Mouse (Mus musculus): ENCODE measurements around the gene Mfsd6l. TPM values are rescaled to one million over a fixed set of nuclear protein-coding genes. Genes with fewer than 3 reads are reported as not detected.

The Mfsd6l gene
- polyA plus RNA-seq, 1 experiment from 2014 or later: not detected

DNA sequence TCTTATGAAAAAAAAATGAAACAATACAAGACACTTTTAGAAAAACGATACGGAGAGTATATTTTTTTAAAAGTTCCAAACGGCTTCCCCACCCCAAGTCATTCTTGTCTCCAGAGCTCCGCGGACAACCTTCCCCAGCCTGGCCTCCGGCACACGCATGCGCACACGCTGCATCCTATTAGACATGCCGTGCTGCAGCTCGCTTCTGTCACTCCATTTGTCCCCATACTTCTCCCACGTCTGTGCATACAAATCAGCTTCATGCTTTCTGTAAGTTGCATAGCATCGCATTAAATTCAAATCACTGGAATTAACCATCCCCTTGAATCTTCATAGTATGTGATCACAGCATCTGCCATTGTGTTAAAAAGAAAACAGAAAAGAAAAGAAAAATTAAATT lies 27.2 kb downstream of the Mfsd6l start:
- no peak overlapping the region for H3K4me3 ChIP-seq (ENCODE audit: low read depth, low read length)
- no peak overlapping the region for H3K9ac ChIP-seq (ENCODE audit: low read length)
- H3K4me1 ChIP-seq (ENCODE audit: control insufficient read depth, insufficient read depth, low read length): 0 out of 2 replicates have a peak, but pooled peaks cover 2% of the 10 kb centered on the region
- no peaks in the 10 kb centered on the region for H3K36me3 ChIP-seq (ENCODE audit: control insufficient read depth, insufficient read depth, low read length)
- no peaks in the 10 kb centered on the region for H3K9me3 ChIP-seq (ENCODE audit: control insufficient read depth, low read length)
- no peak for ATAC-seq (ENCODE audit: insufficient number of reproducible peaks, low FRiP score, low TSS enrichment, low read depth)
- no peaks in the 10 kb centered on the region for H3K27me3 ChIP-seq (ENCODE audit: control insufficient read depth, insufficient read depth, low read length)
- no peak overlapping the region for H3K4me2 ChIP-seq (ENCODE audit: low read depth, severe bottlenecking)
- no peak for DNase-seq (ENCODE audit: low spot score)
- H3K27ac ChIP-seq (replicated peaks; ENCODE audit: low read depth, low read length): no peak overlapping the region
- 90% methylated on average over 13 of the region's 13 CpGs for WGBS

DNA sequence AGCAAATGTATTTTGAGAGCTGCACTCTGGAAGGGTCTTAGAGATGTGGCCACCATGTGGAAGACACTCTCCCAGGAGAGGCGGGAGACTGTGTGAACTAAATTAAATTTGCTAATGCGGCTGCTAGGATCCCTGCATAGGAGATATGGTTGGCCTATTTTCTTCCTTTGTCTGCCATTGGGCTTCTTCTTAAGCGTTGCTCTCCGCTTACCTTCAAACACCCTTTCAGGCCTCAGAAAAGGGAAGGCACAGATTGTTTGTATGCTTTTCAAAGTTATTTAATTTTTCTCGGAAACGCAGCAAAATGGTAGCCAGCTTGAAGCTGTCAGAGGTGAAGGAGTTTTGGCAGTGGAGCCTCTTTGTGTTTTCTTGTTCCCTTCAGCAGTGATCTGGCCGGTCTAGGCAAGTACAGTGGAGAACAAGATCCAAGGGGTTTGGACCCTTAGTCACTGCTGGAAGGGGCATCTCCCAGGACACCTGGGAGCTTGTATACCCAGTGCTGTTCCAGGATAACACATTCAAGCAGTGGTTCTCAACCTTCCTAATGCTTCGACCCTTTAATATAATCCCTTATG lies 28.0 kb downstream of the Mfsd6l start:
- DNase-seq (ENCODE audit: low spot score): no peak
- H3K27me3 ChIP-seq (ENCODE audit: control insufficient read depth, insufficient read depth, low read length): no peaks in the 10 kb centered on the region
- 84% methylated on average over 8 of the region's 8 CpGs for WGBS
- H3K9ac ChIP-seq (ENCODE audit: low read length): no peak overlapping the region
- no peak overlapping the region for H3K27ac ChIP-seq (replicated peaks; ENCODE audit: low read depth, low read length)
- no peak overlapping the region for H3K4me2 ChIP-seq (ENCODE audit: low read depth, severe bottlenecking)
- H3K36me3 ChIP-seq (ENCODE audit: control insufficient read depth, insufficient read depth, low read length): no peaks in the 10 kb centered on the region
- no peak overlapping the region for H3K4me3 ChIP-seq (ENCODE audit: low read depth, low read length)
- H3K9me3 ChIP-seq (ENCODE audit: control insufficient read depth, low read length): no peaks in the 10 kb centered on the region
- ATAC-seq (ENCODE audit: insufficient number of reproducible peaks, low FRiP score, low TSS enrichment, low read depth): no peak
- H3K4me1 ChIP-seq (ENCODE audit: control insufficient read depth, insufficient read depth, low read length): 0 out of 2 replicates have a peak, but pooled peaks cover 2% of the 10 kb centered on the region

DNA sequence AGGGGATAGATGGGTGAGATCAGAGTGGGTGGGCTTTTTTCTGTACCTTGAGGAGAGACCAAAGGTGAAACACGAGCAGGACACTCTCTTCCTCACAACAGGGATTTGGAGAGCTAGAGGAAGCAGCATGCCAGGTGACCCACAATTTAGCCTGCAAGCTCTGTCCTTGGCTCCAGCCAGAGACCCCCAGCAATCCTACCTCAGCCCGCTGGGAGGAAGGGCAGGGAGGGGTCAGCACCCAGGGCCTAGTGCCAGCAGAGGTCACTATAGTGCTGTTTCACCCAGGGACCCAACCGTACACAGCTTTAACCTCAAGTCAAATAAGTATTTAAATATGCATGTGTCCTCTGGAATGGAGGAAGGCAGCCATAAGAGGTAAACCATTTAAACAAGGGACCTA lies 29.9 kb downstream of the Mfsd6l start:
- ATAC-seq (ENCODE audit: insufficient number of reproducible peaks, low FRiP score, low TSS enrichment, low read depth) (no peak), DNase-seq (ENCODE audit: low spot score) (peak; percentile 71)
- H3K36me3 ChIP-seq (ENCODE audit: control insufficient read depth, insufficient read depth, low read length): no peaks in the 10 kb centered on the region
- no peak overlapping the region for H3K9ac ChIP-seq (ENCODE audit: low read length)
- H3K4me2 ChIP-seq (ENCODE audit: low read depth, severe bottlenecking): no peak overlapping the region
- no peaks in the 10 kb centered on the region for H3K4me1 ChIP-seq (ENCODE audit: control insufficient read depth, insufficient read depth, low read length)
- H3K9me3 ChIP-seq (ENCODE audit: control insufficient read depth, low read length): no peaks in the 10 kb centered on the region
- H3K27ac ChIP-seq (replicated peaks; ENCODE audit: low read depth, low read length): no peak overlapping the region
- H3K4me3 ChIP-seq (ENCODE audit: low read depth, low read length): no peak overlapping the region
- no peaks in the 10 kb centered on the region for H3K27me3 ChIP-seq (ENCODE audit: control insufficient read depth, insufficient read depth, low read length)
- WGBS: 10% methylated on average over 3 of the region's 3 CpGs

DNA sequence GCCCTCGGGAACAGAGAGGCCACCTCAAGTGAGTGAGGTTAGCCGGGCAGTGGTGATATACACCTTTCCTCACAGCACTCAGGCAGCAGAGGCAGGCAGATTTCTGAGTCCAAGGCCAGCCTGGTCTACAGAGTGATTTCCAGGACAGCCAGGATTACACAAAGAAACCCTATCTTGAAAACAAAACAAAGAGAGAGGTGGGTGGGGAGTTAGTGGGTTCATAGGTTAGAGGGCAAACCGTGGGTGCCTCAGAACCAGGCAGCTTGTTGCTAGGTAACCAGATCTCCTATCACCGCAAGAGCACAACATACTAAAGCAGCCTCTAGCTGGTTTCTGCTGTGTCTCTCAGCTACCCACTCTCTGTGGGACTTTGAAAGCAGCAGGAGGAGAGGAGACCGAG lies 30.7 kb downstream of the Mfsd6l start, which contains the start of gene Ccdc42:
Gene Ccdc42, plus strand, starts transcription at position 301 of the 400 bp plus-strand sequence.
- Histone ChIP-seq H3K4me3 (ENCODE audit: low read depth, low read length) (no peak within 1 kb of the TSS), H3K9me3 (ENCODE audit: control insufficient read depth, low read length) (no peaks in the 10 kb centered on the region), H3K27me3 (ENCODE audit: control insufficient read depth, insufficient read depth, low read length) (no peaks in the 10 kb centered on the region), H3K36me3 (ENCODE audit: control insufficient read depth, insufficient read depth, low read length) (no peaks in the 10 kb centered on the region), H3K4me1 (ENCODE audit: control insufficient read depth, insufficient read depth, low read length) (peaks cover 4% of the 10 kb centered on the region; the same call in 1 of the 2 replicates), H3K27ac (replicated peaks; ENCODE audit: low read depth, low read length) (no peak within 1 kb of the TSS), H3K4me2 (ENCODE audit: low read depth, severe bottlenecking) (no peak within 1 kb of the TSS), H3K9ac (ENCODE audit: low read length) (no peak within 1 kb of the TSS)
- ATAC-seq (ENCODE audit: insufficient number of reproducible peaks, low FRiP score, low TSS enrichment, low read depth): no peak
- no peak for DNase-seq (ENCODE audit: low spot score)
- 77% methylated on average over 5 of the region's 5 CpGs for WGBS

DNA sequence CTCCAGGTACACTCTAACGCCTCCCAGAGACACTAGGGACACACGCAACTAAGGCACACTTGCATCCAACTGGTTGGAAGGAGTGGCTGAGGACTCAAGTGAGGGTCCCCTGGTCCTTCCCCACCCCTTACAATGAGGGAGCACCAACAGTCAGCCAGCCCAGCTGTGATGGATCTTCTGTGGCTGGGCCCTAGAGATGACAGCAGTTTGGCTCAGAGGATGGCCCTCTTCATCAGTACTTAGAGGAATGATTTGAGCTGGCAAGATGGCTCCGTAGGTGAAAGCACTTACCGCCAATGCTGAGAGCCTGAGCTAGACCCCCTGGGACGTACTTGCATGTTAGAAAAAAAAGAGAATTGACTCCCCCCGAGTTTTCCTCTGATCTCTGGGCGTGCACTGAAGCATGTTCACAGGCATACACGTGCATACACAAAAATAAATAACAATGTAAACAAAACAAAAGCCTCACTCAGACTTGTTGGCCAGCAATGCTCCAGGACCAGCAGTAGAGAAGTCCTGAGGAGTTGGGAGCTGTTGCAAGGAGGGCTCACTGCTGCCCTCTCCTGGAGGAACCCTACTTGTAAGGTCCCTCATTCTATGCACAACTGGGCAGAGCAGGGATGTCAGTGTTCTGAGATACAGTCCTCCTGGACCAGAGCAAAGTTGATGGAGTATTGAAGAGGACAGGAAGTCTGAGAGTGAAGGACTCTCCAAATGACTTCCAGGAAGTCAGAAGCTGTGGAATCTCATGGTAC lies 33.2 kb downstream of the Mfsd6l start:
- Histone ChIP-seq H3K27ac (replicated peaks; ENCODE audit: low read depth, low read length) (no peak overlapping the region), H3K36me3 (ENCODE audit: control insufficient read depth, insufficient read depth, low read length) (no peaks in the 10 kb centered on the region), H3K9ac (ENCODE audit: low read length) (no peak overlapping the region), H3K4me3 (ENCODE audit: low read depth, low read length) (no peak overlapping the region), H3K9me3 (ENCODE audit: control insufficient read depth, low read length) (no peaks in the 10 kb centered on the region), H3K27me3 (ENCODE audit: control insufficient read depth, insufficient read depth, low read length) (no peaks in the 10 kb centered on the region), H3K4me1 (ENCODE audit: control insufficient read depth, insufficient read depth, low read length) (peaks cover 10% of the 10 kb centered on the region; the same call in 1 of the 2 replicates), H3K4me2 (ENCODE audit: low read depth, severe bottlenecking) (no peak overlapping the region)
- peak; percentile 86 for DNase-seq (ENCODE audit: low spot score)
- WGBS: 74% methylated on average over 8 of the region's 8 CpGs
- no peak for ATAC-seq (ENCODE audit: insufficient number of reproducible peaks, low FRiP score, low TSS enrichment, low read depth)

DNA sequence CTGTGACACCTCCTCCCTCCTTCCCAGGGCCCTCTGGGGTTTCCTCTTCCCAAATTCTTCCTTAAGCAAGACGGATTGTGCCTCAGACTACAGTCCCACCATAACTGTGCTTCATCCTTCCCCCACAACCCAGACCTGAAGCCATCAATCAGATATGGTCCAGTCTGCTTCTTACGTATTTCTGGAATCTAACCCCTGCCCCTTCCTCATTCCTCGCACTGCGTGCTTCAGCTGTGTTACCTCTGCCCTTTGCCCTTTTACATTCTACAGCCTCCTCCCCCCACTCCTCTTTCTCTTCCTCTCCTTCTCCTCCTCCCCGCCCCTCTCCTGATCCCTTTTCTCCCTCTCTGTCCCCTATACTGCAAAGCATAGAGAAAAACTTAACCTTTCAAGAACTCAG lies 35.7 kb downstream of the Mfsd6l start:
- H3K4me2 ChIP-seq (ENCODE audit: low read depth, severe bottlenecking): no peak overlapping the region
- ATAC-seq (ENCODE audit: insufficient number of reproducible peaks, low FRiP score, low TSS enrichment, low read depth) (no peak), DNase-seq (ENCODE audit: low spot score) (no peak)
- H3K27me3 ChIP-seq (ENCODE audit: control insufficient read depth, insufficient read depth, low read length): no peaks in the 10 kb centered on the region
- no peak overlapping the region for H3K9ac ChIP-seq (ENCODE audit: low read length)
- peaks cover 10% of the 10 kb centered on the region; the same call in 1 of the 2 replicates for H3K4me1 ChIP-seq (ENCODE audit: control insufficient read depth, insufficient read depth, low read length)
- H3K9me3 ChIP-seq (ENCODE audit: control insufficient read depth, low read length): no peaks in the 10 kb centered on the region
- H3K36me3 ChIP-seq (ENCODE audit: control insufficient read depth, insufficient read depth, low read length): no peaks in the 10 kb centered on the region
- WGBS: 17% methylated on average over 5 of the region's 5 CpGs
- no peak overlapping the region for H3K4me3 ChIP-seq (ENCODE audit: low read depth, low read length)
- H3K27ac ChIP-seq (replicated peaks; ENCODE audit: low read depth, low read length): no peak overlapping the region

DNA sequence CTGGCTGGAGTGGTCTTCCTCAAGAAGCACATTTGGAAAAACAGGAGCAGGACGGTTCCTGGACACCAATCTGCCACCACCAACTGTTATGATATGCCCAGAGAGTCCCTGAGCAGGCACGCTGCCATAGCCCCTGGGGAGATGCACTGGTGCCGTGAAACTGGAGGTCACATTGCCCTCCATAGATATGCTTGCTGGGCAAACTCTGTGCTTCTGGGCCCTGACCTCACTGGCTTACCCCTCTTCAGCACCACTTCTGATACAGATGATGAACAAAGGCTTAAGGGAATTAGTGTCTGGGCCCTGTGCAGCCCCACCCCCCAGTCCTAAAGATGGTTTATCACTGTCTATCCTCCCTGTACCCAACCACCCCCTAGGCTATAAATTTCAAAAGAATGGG lies 37.3 kb downstream of the Mfsd6l start:
- no peak overlapping the region for H3K4me2 ChIP-seq (ENCODE audit: low read depth, severe bottlenecking)
- no peak overlapping the region for H3K27ac ChIP-seq (replicated peaks; ENCODE audit: low read depth, low read length)
- H3K9me3 ChIP-seq (ENCODE audit: control insufficient read depth, low read length): no peaks in the 10 kb centered on the region
- H3K4me1 ChIP-seq (ENCODE audit: control insufficient read depth, insufficient read depth, low read length): peaks cover 12% of the 10 kb centered on the region; the same call in 1 of the 2 replicates
- no peaks in the 10 kb centered on the region for H3K36me3 ChIP-seq (ENCODE audit: control insufficient read depth, insufficient read depth, low read length)
- no peaks in the 10 kb centered on the region for H3K27me3 ChIP-seq (ENCODE audit: control insufficient read depth, insufficient read depth, low read length)
- DNase-seq (ENCODE audit: low spot score) (no peak), ATAC-seq (ENCODE audit: insufficient number of reproducible peaks, low FRiP score, low TSS enrichment, low read depth) (no peak)
- 46% methylated on average over 3 of the region's 3 CpGs for WGBS
- H3K9ac ChIP-seq (ENCODE audit: low read length): no peak overlapping the region
- H3K4me3 ChIP-seq (ENCODE audit: low read depth, low read length): no peak overlapping the region

GRCm38 (mm10) chr11:68597912-68598311 lies 41.9 kb downstream of the Mfsd6l start:
- no peak for ATAC-seq (ENCODE audit: insufficient number of reproducible peaks, low FRiP score, low TSS enrichment, low read depth)
- no peak overlapping the region for H3K27ac ChIP-seq (replicated peaks; ENCODE audit: low read depth, low read length)
- no peak overlapping the region for H3K4me3 ChIP-seq (ENCODE audit: low read depth, low read length)
- no peak overlapping the region for H3K9ac ChIP-seq (ENCODE audit: low read length)
- H3K36me3 ChIP-seq (ENCODE audit: control insufficient read depth, insufficient read depth, low read length): no peaks in the 10 kb centered on the region
- no peaks in the 10 kb centered on the region for H3K9me3 ChIP-seq (ENCODE audit: control insufficient read depth, low read length)
- no peak for DNase-seq (ENCODE audit: low spot score)
- H3K4me2 ChIP-seq (ENCODE audit: low read depth, severe bottlenecking): no peak overlapping the region
- WGBS: 90% methylated on average over 2 of the region's 2 CpGs
- peaks cover 32% of the 10 kb centered on the region for H3K4me1 ChIP-seq (ENCODE audit: control insufficient read depth, insufficient read depth, low read length)
- no peaks in the 10 kb centered on the region for H3K27me3 ChIP-seq (ENCODE audit: control insufficient read depth, insufficient read depth, low read length)

Measured in limb, embryonic 11.5 days (tissue).